Mouse (Mus musculus) mesoderm, embryonic 11.5 days (tissue): ENCODE measurements around the gene Smc3.
"Not testable (repeated sequence)": the region's sequence is repeated elsewhere in the genome, so short reads cannot be mapped to it uniquely, and the experiment has no call there.

Source experiments
- DNase-seq: peaks from one replicate; pipeline ENCODE4 v3.0.0-alpha.2; 2012; ENCODE audit warnings: low read depth, low spot score

The Smc3 gene

DNA sequence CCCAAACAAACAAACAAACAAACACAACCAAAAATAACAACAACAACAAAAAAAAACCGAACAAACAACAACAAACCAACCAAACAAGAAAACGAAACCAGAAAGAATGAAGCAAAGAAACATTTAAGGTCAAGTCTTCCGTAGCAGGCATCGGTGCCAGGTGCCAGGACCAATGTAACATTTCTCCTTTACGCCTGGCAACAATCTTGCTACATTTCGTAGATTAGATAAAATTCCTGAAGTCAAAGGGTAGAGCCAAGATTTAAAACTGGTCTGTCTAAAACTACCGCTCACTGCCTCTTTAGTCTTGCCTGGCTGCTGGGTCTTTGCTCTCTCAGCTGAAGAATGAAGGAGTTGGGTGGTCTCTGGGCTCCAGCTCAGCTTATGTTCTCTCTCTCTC, 24.1 kb upstream of the Smc3 start:
- no peak for DNase-seq

DNA sequence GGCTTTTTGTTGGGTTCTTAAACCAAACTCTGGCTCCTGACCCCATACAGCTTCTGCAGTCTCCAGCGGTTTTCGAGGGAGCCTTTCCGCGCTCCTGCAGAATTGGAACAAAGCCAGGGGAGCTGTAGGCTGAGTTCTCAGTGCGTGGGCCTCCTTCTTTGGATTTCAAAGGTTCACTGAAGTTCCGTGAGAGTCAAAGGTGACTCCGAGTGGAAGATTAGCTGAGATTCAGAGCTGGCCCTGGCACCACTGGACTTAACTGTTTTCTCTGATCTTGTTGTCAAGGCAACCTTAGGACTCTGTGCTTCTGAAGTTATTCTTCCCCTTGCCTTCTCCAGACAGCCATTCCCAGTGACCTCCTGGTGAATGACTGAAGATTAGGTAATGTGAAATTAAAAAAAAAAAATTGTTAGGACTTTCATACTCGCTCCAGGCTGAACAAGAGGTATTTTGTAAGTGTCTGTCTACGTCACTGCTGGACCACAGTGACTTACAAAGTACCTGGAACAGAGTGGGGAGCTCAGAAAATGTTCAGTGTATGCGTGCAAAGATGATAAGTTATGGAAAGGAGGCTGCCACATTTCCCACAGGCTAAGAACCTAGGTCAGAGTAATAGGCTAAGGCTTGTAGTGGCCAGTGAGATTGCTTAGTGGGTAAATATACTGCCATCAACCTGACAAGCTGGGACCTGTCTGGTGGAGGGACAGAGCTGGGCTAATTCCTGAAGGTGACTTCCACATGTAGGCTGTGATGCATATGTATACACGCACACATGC, 23.0 kb upstream of the Smc3 start:
- no peak for DNase-seq

DNA sequence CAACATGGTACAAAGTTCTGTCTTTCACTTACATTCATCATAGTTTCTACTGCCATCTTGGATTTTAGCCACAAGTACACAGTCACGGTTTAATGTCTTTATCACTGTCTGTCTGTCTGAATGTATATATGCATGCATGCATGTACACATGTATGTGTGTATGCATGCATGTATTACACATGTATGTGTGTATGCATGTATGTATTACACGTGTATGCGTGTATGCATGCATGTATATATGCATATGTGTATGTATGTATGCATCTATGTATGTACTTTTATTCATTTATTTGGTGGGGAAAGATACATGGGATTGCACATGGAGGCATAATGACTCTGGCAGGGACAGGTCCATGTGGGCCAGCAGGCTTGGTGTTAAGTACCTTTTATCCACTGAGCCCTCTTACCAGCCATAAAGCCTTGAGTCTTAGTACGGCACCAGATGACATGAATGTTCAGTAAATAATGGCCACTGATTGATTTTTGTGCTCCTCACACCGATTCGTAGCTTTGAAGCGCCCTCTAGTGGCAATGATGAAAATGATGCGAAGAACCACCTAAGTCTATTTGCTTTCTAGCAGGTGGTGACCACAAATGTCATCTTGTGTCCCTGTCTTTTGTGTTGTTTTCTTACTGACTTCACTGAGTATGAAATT, 21.5 kb upstream of the Smc3 start:
- DNase-seq, result peak; percentile 85

DNA sequence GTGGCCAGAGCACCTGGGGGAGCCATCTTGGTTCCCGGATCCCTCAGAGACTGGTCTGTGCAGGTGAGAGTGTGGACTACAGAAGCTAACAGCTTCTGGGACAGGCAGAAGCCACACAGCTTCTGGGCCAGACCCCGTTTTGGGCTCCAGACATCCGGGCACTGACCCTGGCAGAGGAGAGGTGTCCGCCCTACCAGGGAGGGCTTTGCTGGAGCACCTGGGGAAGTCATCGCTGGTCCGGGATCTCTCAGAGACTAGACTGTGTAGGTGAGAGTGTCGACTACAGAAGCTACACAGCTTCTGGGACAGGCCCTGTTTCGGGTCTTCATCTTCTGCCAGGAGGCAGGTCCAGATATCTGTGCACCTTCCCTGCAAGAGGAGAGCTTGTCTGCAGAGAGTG, 19.9 kb upstream of the Smc3 start:
- DNase-seq, result not testable (repeated sequence)

DNA sequence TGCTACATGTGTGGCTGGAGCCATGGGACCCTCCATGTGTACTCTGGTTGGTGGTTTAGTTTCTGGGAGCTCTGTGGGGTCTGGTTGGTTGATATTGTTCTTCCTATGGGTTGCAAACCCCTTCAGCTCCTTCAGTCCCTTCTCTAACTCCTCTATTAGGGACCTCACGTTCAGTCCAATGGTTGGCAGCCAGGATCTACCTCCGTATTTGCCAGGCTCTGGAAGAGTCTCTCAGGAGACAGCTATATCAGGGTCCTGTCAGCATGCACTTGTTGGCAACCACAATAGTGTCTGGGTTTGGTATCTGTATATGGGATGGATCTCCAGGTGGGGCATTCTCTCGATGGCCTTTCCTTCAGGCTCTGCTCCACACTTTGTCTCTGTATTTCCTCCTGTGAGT, 12.5 kb upstream of the Smc3 start:
- DNase-seq, result not testable (repeated sequence)

DNA sequence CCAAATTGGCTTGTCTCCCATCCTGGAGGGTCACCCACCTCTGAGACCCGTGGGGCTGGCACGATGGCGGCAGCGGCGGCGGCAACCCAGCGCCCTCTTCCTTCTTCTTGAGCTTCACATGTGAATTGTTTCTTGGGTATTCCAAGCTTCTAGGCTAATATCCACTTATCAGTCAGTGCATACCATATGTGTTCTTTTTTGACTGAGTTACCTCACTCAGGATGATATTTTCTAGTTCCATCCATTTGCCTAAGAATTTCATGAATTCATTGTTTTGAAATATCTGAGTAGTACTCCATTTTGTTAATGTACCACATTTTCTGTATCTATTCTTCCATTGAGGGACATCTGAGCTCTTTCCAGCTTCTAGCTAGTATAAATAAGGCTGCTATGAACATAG, 11.2 kb upstream of the Smc3 start, which contains the start of gene Nutf2-ps1:
Nutf2-ps1 (minus strand) TSS at position 101 of the 400 bp plus-strand sequence.
- not testable (repeated sequence) for DNase-seq

DNA sequence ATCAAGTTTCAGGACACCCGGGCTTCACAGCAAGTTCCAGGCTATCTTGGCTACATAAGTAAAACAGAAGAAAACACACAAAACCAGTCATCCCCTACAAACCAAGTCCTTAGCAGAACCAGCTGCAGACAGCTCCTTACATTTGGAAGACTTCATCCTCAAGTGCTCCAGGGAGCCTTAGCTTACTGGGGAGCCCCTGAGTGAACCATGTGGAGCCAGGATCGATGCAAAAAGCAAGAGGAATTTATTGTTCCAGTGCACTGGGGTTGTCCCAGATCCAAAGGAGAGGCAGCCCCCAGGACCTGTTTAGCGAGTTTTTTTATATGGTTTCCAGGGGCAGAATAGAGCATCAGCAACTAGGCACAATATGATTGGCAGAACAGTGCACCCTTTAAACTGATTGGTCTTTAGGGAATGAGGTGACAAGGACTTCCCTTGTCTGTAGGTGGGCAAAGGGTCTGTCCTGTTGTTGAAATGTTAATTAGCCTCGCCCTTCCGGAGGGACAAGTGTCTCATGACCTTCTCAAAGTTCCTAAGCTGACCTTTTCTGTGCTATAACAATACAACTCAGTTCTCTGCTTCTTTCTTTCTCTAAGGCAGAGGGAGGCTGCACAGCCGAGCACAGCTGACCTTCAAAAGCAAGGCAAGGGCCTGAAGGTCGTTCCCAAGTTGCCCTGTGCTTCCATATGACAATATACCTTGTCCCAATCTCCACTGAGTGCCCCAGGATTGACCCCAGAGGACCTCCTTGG, 3.3 kb upstream of the Smc3 start:
- no peak for DNase-seq

DNA sequence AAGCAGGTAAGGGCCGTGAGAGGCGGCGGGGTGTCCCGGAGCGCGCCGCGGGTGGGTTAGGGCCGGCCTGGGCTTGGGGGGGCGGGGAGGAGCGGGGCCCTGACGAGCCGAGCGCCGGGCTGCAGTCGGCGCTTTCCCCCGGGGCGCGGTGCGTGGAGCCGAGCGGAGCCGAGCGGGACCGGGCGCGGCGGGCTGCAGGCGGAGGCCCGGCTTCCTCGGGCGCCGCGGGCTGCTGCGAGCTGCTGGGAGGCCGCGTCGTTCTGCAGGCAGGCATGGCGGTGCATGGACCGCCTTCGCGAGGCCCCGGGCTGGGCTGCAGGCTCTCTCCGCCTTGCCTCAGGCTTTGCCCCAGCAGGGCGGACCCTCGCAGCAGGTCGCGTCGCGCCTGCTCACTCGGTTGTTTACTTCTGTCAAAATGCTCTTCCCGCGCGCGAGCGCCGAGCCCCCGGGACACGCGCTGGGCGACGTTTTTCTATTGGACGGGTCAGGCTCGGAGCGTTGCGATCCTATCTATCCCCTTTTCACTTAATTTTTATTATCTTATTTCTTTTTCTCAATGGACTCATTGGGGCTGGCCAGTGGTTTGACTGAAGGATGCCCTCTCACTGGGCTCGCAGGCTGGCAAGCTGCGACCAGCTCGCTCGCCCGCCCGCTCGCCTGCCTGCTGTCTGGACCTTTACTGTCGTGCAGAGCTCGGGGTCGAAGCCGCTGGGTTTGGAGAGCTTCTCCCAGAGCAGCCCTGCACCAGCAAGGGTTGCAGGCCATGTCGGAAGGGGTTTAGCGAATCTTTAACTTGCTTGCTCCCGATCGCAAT, 558 bp downstream of the Smc3 start:
- DNase-seq, result peak; percentile 63

DNA sequence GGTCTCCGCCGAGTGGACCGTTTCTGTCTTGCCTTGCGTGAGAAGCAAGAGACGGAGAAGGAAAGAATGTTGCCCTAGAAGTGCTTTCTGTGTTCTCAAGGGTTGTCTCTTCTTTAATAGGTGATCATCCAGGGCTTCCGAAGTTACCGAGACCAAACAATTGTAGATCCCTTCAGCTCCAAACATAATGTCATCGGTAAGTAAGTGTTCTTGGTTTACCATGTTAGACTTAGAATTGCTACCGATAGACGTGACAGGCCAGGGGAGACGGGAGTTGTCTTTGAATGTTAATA, 1.1 kb downstream of the Smc3 start:
- no peak for DNase-seq

DNA sequence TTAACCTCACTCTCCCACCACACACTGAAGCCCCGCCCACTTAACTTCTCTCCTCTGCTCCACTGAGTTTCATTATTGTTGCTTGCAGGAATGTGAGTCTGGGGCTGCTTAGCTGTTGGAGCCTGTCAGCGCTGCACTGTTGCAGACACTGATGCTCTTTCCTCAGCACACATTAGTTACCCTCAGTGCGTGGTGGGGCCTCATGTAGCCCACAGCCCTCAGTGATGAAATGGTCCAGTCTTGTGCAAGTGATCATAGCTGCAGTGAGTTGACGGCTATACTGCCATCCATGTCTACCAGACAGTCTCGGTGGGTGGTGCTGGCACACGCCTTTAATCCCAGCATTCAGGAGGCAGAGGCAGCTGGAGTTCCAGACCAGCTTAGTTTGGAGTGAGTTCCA, 8.7 kb downstream of the Smc3 start:
- DNase-seq, result peak; percentile 12

DNA sequence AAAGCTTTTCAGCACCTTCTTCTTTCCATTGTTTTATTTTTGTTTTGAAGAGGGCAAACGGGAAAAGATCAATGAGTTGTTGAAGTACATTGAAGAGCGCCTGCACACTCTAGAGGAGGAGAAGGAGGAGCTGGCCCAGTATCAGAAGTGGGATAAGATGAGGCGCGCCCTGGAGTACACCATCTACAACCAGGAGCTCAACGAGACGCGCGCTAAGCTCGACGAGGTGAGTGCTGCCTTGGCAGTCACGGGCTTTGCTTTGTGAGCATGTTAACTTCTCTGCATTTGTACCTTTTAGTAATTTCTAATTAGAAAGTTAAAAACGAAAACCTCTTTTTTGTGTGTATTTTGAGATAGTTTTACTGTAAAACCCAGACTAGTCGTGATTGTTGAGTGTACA, 21.5 kb downstream of the Smc3 start:
- no peak for DNase-seq

DNA sequence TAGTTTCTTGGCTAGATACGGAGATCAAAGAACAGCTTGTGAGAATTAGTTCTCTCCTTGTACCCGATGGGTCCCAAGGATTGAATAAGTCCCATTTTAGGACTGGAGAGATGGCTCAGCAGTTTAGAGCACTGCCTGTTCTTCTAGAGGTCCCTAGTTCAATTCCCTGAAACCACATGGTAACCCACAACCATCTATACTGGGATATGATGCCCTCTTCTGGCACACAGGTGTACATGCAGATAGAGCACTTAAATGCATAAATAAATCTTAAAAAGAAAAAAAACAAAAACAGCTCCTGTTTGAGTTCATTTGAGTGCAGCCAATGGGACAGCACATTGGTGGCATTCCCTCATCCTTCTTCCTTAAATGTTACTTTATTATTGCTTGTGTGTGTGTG, 37.8 kb downstream of the Smc3 start:
- no peak for DNase-seq

DNA sequence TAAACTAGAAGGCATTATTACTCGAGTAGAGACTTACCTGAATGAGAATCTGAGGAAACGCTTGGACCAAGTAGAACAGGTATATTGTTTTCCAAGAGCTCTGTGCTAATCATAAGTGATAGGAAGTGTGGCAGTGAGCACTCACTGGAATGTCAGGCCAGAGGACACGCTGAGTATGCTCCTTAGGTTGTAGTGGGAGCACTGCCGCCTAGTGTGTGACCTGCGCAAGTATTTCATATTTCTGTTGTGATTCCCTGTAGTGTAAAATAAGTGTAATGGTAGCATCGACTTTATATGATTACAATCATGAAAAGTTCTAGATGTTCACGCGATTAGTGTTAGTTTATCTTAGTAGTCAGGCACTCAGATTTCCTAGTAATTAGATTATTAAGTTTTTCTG, 38.5 kb downstream of the Smc3 start:
- no peak for DNase-seq

DNA sequence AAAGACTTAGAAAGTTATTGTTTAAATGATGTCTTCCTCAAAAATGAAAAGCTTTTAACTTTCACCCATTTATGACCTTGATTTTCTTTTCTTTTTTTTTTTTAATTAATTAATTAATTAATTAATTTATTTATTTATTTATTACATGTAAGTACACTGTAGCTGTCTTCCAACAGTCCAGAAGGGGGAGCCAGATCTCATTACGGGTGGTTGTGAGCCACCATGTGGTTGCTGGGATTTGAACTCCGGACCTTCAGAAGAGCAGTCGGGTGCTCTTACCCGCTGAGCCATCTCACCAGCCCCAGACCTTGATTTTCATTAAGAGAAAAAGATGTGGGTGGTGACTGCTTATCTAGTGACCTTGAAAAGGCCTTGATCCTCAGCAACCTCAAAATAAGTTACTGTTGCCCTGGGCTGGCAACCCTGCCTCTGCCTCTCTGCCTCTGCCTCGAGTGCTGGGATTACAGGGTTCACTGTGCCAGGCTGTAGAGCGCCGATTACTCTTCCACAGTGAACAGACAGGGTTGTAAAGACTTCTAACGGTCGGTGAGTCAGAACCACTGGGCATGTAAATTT, 43.9 kb downstream of the Smc3 start:
- DNase-seq, result no peak

DNA sequence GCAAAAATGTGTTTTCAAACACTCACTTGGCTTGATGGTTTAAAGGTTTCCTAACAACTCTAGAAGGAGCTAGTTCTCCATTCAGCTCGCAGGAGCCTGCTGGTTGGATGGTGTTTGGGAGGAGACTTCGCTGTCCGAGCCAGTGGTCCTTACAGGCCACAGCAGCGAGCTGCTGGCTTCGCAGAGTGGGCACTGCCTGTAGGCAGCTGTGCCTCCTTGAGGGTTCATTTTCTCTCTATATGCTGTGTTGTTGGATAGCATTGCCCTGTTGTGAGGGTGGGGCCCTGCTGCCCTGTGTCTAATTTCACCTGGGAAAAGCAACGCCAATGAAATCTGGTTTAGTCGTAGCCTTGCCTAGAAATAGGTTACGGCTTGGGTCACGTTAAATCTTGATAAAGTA, 47.1 kb downstream of the Smc3 start:
- DNase-seq, result no peak

DNA sequence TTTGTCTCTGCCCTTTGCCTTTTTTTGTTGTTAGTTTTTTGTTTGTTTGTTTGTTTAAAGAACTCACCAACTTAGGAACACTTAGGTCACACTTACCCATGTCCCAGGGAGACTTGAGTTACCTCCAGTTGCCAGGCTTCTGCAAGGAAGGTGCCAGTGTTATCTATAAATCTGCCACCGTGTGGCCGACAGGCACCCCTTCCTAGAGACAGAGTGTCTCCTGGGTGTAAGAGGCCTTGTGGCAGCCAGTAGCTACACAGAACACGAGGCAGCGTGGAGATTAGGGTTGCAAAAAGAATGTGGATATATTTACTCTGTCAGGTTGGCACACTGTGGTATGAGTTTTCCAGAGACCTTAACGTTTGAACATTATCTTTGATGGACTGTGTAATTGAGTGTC, 47.9 kb downstream of the Smc3 start:
- no peak for DNase-seq

DNA sequence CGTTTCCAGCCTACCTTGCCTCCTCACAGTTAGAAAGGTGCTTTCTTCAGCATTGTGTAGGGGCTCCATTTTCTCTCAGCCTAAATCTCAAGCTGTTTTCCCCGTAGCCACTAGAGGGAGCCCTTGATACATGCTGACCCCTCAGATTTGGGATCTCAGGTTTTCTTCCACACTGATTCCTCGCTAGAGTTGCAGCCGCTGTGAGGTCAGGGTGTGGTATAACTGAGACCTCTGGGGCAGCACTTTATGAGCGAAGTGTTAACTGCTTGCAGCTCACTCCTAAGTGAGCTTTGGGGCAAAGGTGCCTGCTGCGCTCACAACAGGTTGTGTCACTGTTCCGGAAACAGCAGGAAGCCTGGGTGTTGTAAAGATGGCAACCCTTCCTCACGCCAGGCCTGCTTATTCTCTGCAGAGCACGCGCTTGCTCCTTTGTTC, 48.6 kb downstream of the Smc3 start:
- DNase-seq, result peak; percentile 86

DNA sequence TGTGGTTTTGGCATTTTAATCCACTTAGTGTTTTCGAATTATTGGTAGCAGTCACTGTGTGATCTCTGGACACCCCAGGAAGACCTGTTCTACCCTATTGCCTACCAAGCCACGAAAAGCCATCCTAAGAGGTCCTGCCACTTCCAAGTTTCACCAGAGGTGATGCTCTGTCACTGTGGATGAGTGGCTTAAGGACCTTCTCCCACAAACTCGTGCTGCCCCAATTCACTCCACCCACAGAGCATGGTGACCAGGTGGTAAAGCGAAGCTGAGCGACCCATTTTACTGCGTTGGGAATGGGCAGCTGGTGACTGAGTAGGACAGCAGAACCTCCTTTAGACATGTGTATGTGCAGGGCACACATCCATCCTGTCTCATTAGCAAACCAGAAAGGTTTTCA, 49.2 kb downstream of the Smc3 start:
- DNase-seq, result no peak

DNA sequence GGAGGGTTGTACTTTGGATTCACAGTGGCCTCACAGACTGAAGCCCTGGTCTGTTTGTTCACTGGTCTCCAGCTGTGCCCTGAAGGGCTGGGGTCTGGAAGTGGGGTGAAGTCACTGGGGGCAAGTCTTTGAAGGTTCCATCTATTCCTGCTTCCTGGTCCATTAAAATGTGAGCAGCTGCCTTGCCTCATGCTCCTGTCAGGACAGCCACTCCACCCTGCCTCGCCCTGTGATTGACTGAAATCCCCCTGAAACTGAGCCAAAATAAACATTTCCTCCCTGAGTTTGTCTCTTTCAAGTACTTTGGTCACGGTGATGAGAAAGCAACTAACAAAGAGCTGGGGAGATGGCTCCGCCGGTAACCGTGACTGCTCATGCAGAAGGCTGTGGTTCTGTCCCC, 49.6 kb downstream of the Smc3 start:
- peak; percentile 55 for DNase-seq

DNA sequence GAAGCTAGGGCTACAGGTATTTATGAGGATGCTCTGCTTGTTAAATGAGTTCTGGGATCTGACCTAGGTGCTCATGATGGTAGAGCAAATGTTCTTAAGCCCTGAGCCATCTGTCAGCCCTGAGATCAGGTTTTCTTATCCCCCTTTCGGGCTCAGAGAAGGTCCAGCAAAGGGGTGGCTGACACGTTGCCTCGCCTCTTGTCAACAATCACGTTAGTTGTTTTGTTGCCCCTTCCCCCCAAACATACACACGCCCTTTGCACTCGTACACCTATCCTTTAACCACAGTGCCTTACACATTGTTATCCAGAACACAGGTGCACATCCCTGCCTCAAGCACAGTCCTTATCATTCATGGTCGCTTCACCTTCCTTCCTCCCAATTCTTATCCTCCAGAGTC, 50.7 kb downstream of the Smc3 start:
- DNase-seq, result no peak

DNA sequence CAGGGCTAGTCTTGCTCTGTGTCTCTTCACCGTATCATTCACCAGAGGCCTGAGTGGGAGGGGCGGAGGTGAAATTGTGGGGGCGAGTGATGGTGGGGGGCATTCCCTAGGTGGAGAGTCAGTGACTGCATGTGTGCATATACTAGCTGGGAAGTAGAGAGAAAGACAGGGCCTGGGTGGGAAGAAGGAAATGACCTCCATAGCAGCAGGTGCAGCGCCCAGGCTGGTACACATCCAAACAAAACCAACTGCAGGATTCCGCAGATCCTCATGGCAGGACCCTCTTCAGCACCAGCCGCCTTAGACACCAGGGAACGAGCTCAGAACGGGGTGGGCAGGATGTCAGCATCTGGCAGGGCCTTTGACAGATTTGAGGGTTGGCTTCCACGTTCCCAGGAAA, 52.1 kb downstream of the Smc3 start:
- no peak for DNase-seq
